Mouse (Mus musculus): ENCODE results near the gene Olfr455. TPM values are rescaled to one million over a fixed set of nuclear protein-coding genes. Genes with fewer than 3 reads are reported as not detected.

Olfr455 gene
- polyA plus RNA-seq, 1 experiment from 2014 or later, result not detected

DNA sequence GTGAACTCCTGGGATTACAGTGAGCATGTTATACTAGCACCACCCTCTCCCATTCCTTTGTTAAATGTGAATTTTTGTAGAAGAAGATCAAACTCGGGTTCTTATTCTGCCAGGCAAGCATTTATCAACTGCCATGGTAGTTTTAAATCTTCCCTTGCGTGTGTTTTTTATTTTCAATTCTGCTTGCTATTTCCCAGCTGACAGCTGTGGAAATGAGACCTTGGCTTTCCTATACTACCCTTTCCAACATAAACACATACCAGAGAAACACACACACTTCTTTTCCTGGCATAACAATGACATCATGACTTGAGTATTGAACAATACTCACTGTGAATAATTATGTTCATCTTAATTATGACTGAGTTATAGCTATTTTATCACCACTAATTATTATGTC, 14.9 kb upstream of the Olfr455 start:
- Histone ChIP-seq H3K36me3 (ENCODE audit: control insufficient read depth, insufficient read depth) (no peaks in the 10 kb centered on the region), H3K27ac (ENCODE audit: low read length) (no peak overlapping the region), H3K27me3 (ENCODE audit: control insufficient read depth, insufficient read depth, low read length) (no peaks in the 10 kb centered on the region), H3K4me2 (ENCODE audit: low read depth, low read length) (no peak overlapping the region), H3K4me3 (ENCODE audit: low read length) (no peak overlapping the region), H3K4me1 (ENCODE audit: control insufficient read depth, insufficient read depth, low read length) (peaks cover 18% of the 10 kb centered on the region), H3K9ac (ENCODE audit: low read length) (no peak overlapping the region), H3K9me3 (replicated peaks; ENCODE audit: control insufficient read depth, low read length) (no peaks in the 10 kb centered on the region)
- ATAC-seq (replicated peaks; ENCODE audit: extremely low read depth, insufficient read depth, low FRiP score), result no peak
- 50% methylated on average over 2 of the region's 2 CpGs for WGBS

DNA sequence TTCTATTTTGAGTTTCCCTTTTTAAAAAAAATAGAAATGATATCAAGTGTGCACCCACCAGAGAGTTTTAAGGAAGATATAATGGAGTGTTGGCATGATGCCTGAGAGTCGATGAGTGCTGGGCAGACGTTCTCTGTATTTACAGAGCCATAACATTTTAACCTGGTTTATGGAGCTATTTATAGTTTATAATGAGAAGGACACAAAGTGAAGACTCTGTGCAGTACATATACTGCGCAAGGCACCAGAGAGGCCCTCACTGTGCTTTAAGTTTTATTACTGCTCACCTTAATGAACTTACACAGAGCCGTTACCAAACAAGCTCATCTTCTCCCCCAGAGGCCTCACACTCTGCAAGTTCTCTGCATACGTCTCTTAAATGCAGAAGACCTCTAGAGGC, 13.5 kb upstream of the Olfr455 start:
- Histone ChIP-seq H3K9me3 (replicated peaks; ENCODE audit: control insufficient read depth, low read length) (no peaks in the 10 kb centered on the region), H3K4me1 (ENCODE audit: control insufficient read depth, insufficient read depth, low read length) (peaks cover 18% of the 10 kb centered on the region), H3K27ac (ENCODE audit: low read length) (peak overlapping the region; percentile 58), H3K9ac (ENCODE audit: low read length) (no peak overlapping the region), H3K27me3 (ENCODE audit: control insufficient read depth, insufficient read depth, low read length) (no peaks in the 10 kb centered on the region), H3K36me3 (ENCODE audit: control insufficient read depth, insufficient read depth) (no peaks in the 10 kb centered on the region), H3K4me3 (ENCODE audit: low read length) (no peak overlapping the region), H3K4me2 (ENCODE audit: low read depth, low read length) (no peak overlapping the region)
- WGBS, result 29% methylated on average over 5 of the region's 5 CpGs
- peak; percentile 58 for ATAC-seq (replicated peaks; ENCODE audit: extremely low read depth, insufficient read depth, low FRiP score)

DNA sequence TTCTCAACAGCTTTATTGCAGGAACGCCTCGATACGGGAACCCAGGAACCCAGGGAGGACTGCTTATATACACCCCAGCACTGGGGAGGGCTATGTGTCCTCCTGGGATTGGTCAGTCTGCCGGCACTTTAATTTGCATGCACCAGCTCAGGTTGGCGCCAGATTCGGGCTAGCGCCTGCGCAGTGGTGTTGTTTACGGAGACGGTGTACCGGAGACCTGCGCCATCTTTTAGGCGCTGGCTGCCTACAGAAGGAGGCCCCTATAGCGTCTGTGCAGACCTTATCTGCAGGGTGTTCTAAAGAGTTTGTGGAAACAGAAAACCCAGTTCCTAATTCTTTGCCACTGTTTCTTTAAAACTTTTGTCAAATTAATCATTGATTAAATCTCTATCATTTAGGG, 11.3 kb upstream of the Olfr455 start:
- Histone ChIP-seq H3K4me2 (ENCODE audit: low read depth, low read length) (no peak overlapping the region), H3K9ac (ENCODE audit: low read length) (no peak overlapping the region), H3K9me3 (replicated peaks; ENCODE audit: control insufficient read depth, low read length) (no peaks in the 10 kb centered on the region), H3K36me3 (ENCODE audit: control insufficient read depth, insufficient read depth) (no peaks in the 10 kb centered on the region), H3K27me3 (ENCODE audit: control insufficient read depth, insufficient read depth, low read length) (no peaks in the 10 kb centered on the region), H3K27ac (ENCODE audit: low read length) (no peak overlapping the region), H3K4me1 (ENCODE audit: control insufficient read depth, insufficient read depth, low read length) (peaks cover 18% of the 10 kb centered on the region), H3K4me3 (ENCODE audit: low read length) (no peak overlapping the region)
- 95% methylated on average over 14 of the region's 14 CpGs for WGBS
- no peak for ATAC-seq (replicated peaks; ENCODE audit: extremely low read depth, insufficient read depth, low FRiP score)

DNA sequence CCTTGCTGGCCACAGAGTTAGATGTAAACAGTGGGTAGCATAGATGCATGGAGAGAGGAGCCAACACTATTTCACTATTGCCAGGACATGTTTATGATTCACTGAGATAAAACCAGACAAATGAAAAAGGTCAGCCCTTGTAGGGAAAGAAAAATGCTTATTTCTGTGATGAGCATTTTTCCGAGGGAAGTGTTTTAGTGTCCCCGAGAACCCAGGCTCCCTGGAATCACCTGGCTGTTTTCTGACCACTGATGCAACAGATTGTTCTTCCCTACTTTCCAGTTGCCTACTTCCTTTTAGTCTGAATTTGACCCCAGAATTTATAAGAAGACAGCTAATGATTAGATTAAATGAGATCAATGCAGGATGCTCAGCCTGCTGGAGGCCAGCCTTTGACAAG, 1.2 kb downstream of the Olfr455 start:
- no peak overlapping the region for H3K27ac ChIP-seq (ENCODE audit: low read length)
- 84% methylated on average over 2 of the region's 2 CpGs for WGBS

DNA sequence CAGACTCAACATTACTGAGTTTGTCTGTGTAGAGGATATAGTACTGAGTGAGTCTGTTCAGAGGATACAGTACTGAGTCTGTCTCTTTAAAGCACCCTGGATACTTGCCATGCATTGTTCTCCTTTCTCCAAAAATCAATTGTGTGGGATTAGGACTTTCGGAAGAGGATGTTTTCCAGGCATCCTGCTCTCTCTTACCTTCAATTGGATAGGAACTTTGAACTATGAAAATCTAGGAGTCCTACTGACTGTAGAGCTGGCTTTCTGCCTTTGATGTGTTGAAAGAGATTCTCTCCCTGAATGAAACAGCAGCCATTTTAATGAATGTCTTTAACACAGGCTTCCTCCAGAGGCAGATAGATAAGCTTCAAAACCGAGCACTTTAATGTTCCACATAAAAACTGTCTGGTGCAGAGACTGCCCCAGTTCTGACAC, 1.9 kb downstream of the Olfr455 start:
- 0 out of 2 replicates have a peak, but pooled peaks have one; percentile 37 for ATAC-seq (replicated peaks; ENCODE audit: extremely low read depth, insufficient read depth, low FRiP score)
- no peaks in the 10 kb centered on the region for H3K27me3 ChIP-seq (ENCODE audit: control insufficient read depth, insufficient read depth, low read length)
- no peaks in the 10 kb centered on the region for H3K9me3 ChIP-seq (replicated peaks; ENCODE audit: control insufficient read depth, low read length)
- peak overlapping the region; percentile 52; the same call in 1 of the 2 replicates for H3K27ac ChIP-seq (ENCODE audit: low read length)
- WGBS, result 24% methylated on average over 2 of the region's 2 CpGs
- no peak overlapping the region for H3K9ac ChIP-seq (ENCODE audit: low read length)
- H3K36me3 ChIP-seq (ENCODE audit: control insufficient read depth, insufficient read depth), result no peaks in the 10 kb centered on the region
- H3K4me1 ChIP-seq (ENCODE audit: control insufficient read depth, insufficient read depth, low read length), result peaks cover 10% of the 10 kb centered on the region
- no peak overlapping the region for H3K4me3 ChIP-seq (ENCODE audit: low read length)
- H3K4me2 ChIP-seq (ENCODE audit: low read depth, low read length), result no peak overlapping the region

More for the DNA sequence above, 1.2 kb downstream of the Olfr455 start:
- no peak overlapping the region for H3K9ac ChIP-seq (ENCODE audit: low read length)
- no peaks in the 10 kb centered on the region for H3K36me3 ChIP-seq (ENCODE audit: control insufficient read depth, insufficient read depth)
- H3K4me3 ChIP-seq (ENCODE audit: low read length), result no peak overlapping the region
- H3K9me3 ChIP-seq (replicated peaks; ENCODE audit: control insufficient read depth, low read length), result no peaks in the 10 kb centered on the region
- no peaks in the 10 kb centered on the region for H3K27me3 ChIP-seq (ENCODE audit: control insufficient read depth, insufficient read depth, low read length)
- H3K4me2 ChIP-seq (ENCODE audit: low read depth, low read length), result no peak overlapping the region
- no peak for ATAC-seq (replicated peaks; ENCODE audit: extremely low read depth, insufficient read depth, low FRiP score)
- peaks cover 10% of the 10 kb centered on the region for H3K4me1 ChIP-seq (ENCODE audit: control insufficient read depth, insufficient read depth, low read length)

DNA sequence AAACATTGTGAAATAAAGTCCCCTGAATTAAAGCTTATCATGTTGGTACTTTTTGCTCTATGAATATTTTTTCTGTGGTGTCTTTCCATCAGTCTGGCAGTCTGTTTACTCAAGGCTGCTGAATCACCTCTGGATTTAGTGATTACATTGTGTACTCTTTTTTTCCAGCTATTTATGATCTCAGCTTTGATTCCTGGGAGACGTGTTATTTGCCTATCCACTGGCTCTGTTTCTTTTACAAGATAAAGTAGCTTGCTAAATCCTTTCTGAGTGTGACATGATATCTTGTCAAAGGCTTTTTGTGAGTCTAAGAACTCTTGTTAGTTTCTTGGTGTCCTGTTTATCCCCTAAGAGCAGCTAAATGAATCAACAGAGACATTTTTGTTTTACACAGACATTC, 2.5 kb downstream of the Olfr455 start:
- WGBS, result 32% methylated on average over 1 of the region's 1 CpGs
- no peak overlapping the region for H3K4me2 ChIP-seq (ENCODE audit: low read depth, low read length)
- no peaks in the 10 kb centered on the region for H3K27me3 ChIP-seq (ENCODE audit: control insufficient read depth, insufficient read depth, low read length)
- H3K4me3 ChIP-seq (ENCODE audit: low read length), result no peak overlapping the region
- H3K9me3 ChIP-seq (replicated peaks; ENCODE audit: control insufficient read depth, low read length), result no peaks in the 10 kb centered on the region
- H3K27ac ChIP-seq (ENCODE audit: low read length), result no peak overlapping the region
- H3K4me1 ChIP-seq (ENCODE audit: control insufficient read depth, insufficient read depth, low read length), result peaks cover 10% of the 10 kb centered on the region
- ATAC-seq (replicated peaks; ENCODE audit: extremely low read depth, insufficient read depth, low FRiP score), result no peak
- H3K36me3 ChIP-seq (ENCODE audit: control insufficient read depth, insufficient read depth), result no peaks in the 10 kb centered on the region
- no peak overlapping the region for H3K9ac ChIP-seq (ENCODE audit: low read length)

DNA sequence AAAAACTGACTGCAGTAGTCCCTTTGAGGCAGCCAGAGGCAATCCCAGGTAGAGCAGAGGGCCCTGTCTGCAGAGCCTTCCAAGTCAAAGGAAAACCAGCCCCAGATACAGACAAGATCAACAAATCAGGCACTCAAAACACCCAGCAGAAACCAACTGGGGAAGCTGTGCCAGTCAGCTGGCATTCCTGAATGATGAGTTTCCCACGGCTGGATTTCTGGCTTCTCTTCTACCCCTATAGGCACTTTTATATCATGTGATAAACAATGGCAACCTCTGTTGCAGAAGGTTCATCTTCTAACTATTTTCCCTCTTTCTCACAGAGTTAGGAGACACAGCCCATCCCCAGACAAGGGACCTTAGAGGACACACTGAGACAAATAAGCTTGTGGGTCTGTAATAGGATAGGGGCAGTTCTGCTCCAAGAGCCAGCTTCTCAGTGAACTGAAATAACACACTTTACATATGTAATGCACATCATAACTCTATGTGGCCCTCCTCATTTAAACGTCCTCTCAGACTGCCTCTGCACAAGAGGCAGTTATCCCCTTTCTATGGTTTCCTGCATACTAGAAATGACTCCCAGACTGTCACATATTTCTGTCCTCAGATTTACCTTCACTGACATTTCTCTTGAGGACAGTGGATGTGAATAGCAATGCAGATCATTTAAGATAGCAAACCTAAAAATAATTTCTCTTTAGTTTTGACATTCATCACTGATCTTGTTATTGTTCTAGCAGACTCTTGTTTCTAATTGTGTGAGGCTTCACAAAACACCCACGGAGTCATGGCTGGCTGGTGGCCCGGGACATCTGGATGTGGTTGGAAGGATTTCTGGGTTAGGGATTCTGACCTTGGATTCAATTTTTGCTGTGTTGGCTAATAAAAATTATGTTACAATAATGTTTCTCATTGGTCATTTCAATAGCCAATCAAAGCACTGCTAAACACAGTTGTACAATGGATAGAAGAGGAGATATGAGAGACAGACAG, 5.1 kb downstream of the Olfr455 start:
- Histone ChIP-seq H3K9ac (ENCODE audit: low read length) (no peak overlapping the region), H3K36me3 (ENCODE audit: control insufficient read depth, insufficient read depth) (no peaks in the 10 kb centered on the region), H3K9me3 (replicated peaks; ENCODE audit: control insufficient read depth, low read length) (no peaks in the 10 kb centered on the region), H3K27me3 (ENCODE audit: control insufficient read depth, insufficient read depth, low read length) (no peaks in the 10 kb centered on the region), H3K4me3 (ENCODE audit: low read length) (no peak overlapping the region), H3K4me2 (ENCODE audit: low read depth, low read length) (no peak overlapping the region), H3K27ac (ENCODE audit: low read length) (0 out of 2 replicates have a peak overlapping the region, but pooled peaks have one; percentile 4), H3K4me1 (ENCODE audit: control insufficient read depth, insufficient read depth, low read length) (peaks cover 10% of the 10 kb centered on the region)
- WGBS, result 42% methylated on average over 4 of the region's 4 CpGs
- ATAC-seq (replicated peaks; ENCODE audit: extremely low read depth, insufficient read depth, low FRiP score), result no peak

DNA sequence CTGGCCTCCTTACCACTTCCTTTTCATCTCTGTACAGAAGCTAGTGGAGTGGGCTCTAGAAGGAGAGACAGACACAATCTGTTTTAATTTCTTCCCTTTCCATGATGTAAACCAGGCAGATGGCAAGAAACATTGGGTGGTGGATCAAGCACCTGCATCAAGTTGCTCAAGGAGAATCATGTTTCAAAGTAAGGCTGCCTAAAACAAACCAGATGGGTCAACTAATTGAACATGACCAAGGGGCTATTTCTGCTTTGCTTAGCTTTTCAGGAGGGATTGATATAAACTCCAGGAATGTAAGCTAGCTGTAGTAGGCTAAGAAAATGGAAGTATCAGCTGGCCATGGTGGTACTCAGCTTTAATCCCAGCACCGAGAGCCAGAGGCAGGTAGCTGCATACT, 6.7 kb downstream of the Olfr455 start:
- Histone ChIP-seq H3K4me1 (ENCODE audit: control insufficient read depth, insufficient read depth, low read length) (peaks cover 10% of the 10 kb centered on the region), H3K36me3 (ENCODE audit: control insufficient read depth, insufficient read depth) (no peaks in the 10 kb centered on the region), H3K9me3 (replicated peaks; ENCODE audit: control insufficient read depth, low read length) (no peaks in the 10 kb centered on the region), H3K9ac (ENCODE audit: low read length) (no peak overlapping the region), H3K27me3 (ENCODE audit: control insufficient read depth, insufficient read depth, low read length) (no peaks in the 10 kb centered on the region), H3K4me3 (ENCODE audit: low read length) (no peak overlapping the region), H3K27ac (ENCODE audit: low read length) (no peak overlapping the region), H3K4me2 (ENCODE audit: low read depth, low read length) (no peak overlapping the region)
- 86% methylated on average over 1 of the region's 1 CpGs for WGBS
- ATAC-seq (replicated peaks; ENCODE audit: extremely low read depth, insufficient read depth, low FRiP score), result no peak

DNA sequence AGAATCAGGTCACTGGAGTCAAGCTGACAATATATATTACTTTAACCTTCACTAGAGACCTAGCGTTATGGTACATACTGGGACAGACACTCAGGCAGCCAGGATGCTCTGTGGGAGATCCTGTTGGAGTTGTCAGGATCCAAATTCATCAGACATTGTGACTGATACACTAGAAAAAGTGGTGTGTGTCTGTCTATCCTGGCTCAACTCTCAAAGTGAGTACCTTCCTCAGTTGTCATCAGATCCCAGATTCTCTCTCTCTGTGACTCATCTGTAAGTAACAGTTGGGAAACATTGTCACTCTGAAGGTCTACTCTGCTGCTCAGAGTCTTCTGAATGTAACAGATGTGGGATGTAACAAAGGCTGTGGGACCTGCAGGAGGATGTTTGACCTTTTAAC, 7.7 kb downstream of the Olfr455 start:
- 92% methylated on average over 1 of the region's 1 CpGs for WGBS

More for the DNA sequence above, 7.7 kb downstream of the Olfr455 start:
- Histone ChIP-seq H3K4me3 (ENCODE audit: low read length) (no peak overlapping the region), H3K9ac (ENCODE audit: low read length) (no peak overlapping the region), H3K27me3 (ENCODE audit: control insufficient read depth, insufficient read depth, low read length) (no peaks in the 10 kb centered on the region), H3K4me2 (ENCODE audit: low read depth, low read length) (no peak overlapping the region), H3K9me3 (replicated peaks; ENCODE audit: control insufficient read depth, low read length) (no peaks in the 10 kb centered on the region), H3K27ac (ENCODE audit: low read length) (no peak overlapping the region), H3K36me3 (ENCODE audit: control insufficient read depth, insufficient read depth) (no peaks in the 10 kb centered on the region), H3K4me1 (ENCODE audit: control insufficient read depth, insufficient read depth, low read length) (peaks cover 4% of the 10 kb centered on the region)
- ATAC-seq (replicated peaks; ENCODE audit: extremely low read depth, insufficient read depth, low FRiP score), result no peak

Data from heart, embryonic 16.5 days (tissue).